Mouse (Mus musculus) liver, embryonic 14.5 days (tissue): Measurements from ENCODE around the gene Med11. TPM values are rescaled to one million over a fixed set of nuclear protein-coding genes. Genes with fewer than 3 reads are reported as not detected.
A peak's percentile ranks its signal among the peaks of the same experiment; 100 is the strongest.

Experiments used
- ATAC-seq: fragments of 200-750 bp; cut with Nextera tagmentation; 2 replicates; pipeline ENCODE4 v1.8.0; 2017; ENCODE audit warnings: moderate number of reproducible peaks, mild to moderate bottlenecking, moderate library complexity; ENCODE audit not compliant: insufficient read depth
- DNase-seq, 3 experiments: peaks; one replicate each; pipeline ENCODE4 v3.0.0-alpha.2; 2012 to 2013; ENCODE audit warnings: low read depth in 3 of 3, low spot score in 3 of 3
- H3K27ac ChIP-seq: fragments of 300-500 bp; sonication (generic); 2 replicates; pipeline ENCODE4 v1.5.1; 2014; ENCODE audit warnings: moderate library complexity, mild to moderate bottlenecking, control low read depth, inconsistent platforms
- H3K27me3 ChIP-seq: fragments of 300-500 bp; sonication (generic); 2 replicates; pipeline ENCODE4 v1.6.1; 2014; ENCODE audit warnings: mild to moderate bottlenecking, low read length, moderate library complexity; ENCODE audit not compliant: control insufficient read depth, insufficient read depth
- H3K36me3 ChIP-seq: fragments of 300-500 bp; sonication (generic); replicated peaks from 2 replicates; pipeline ENCODE4 v1.6.1; 2014; ENCODE audit warnings: low read depth; ENCODE audit not compliant: control insufficient read depth, insufficient read depth
- H3K4me1 ChIP-seq, 2 experiments: fragments of 200-500 bp in 1 of 2; fragments of 300-500 bp in 1 of 2; sonication (generic) in 1 of 2; replicated peaks; 2 replicates each; pipeline ENCODE4 v1.6.1; 2012 to 2014; ENCODE audit warnings: antibody characterized with exemption in 1 of 2, inconsistent platforms in 1 of 2, low read length in 1 of 2; ENCODE audit not compliant: control insufficient read depth in 2 of 2, insufficient read depth in 2 of 2
- H3K4me2 ChIP-seq: fragments of 300-500 bp; sonication (generic); 2 replicates; pipeline ENCODE4 v1.6.1; 2014; ENCODE audit warnings: low read depth, mild to moderate bottlenecking, control low read depth, moderate library complexity
- H3K4me3 ChIP-seq, 2 experiments: fragments of 200-500 bp in 1 of 2; fragments of 300-500 bp in 1 of 2; sonication (generic) in 1 of 2; 2 replicates each; pipeline ENCODE4 v1.5.1; 2012 to 2014; ENCODE audit warnings: low read depth in 2 of 2, low read length in 2 of 2, mild to moderate bottlenecking in 2 of 2, control low read depth in 1 of 2, inconsistent platforms in 1 of 2, moderate library complexity in 1 of 2; ENCODE audit not compliant: insufficient read depth in 1 of 2
- H3K9ac ChIP-seq: fragments of 300-500 bp; sonication (generic); replicated peaks from 2 replicates; pipeline ENCODE4 v1.6.1; 2014; ENCODE audit warnings: mild to moderate bottlenecking, control low read depth, moderate library complexity
- H3K9me3 ChIP-seq: fragments of 300-500 bp; sonication (generic); 2 replicates; pipeline ENCODE4 v1.6.1; 2016; ENCODE audit warnings: low read length, mixed read lengths; ENCODE audit not compliant: control insufficient read depth
- CTCF ChIP-seq: IDR thresholded peaks from 2 replicates; pipeline ENCODE4 v1.5.1; 2016; ENCODE audit warnings: antibody characterized with exemption, low read depth, control low read depth
- EP300 ChIP-seq: IDR thresholded peaks from 2 replicates; pipeline ENCODE4 v1.6.1; 2016; ENCODE audit warnings: antibody characterized with exemption, low read depth
- whole genome bisulfite sequencing: fragments of 180-500 bp; shearing (Covaris S2); extraction: QIAGEN DNeasy Blood & Tissue Kit; methylation state at CpG from one replicate; pipeline ENCODE4 v1.1.7; 2014; ENCODE audit not compliant: insufficient replicate concordance; 5-methylcytosine and 5-hydroxymethylcytosine counted together
- polyA plus RNA-seq, 2 experiments: library from polyadenylated mRNA; depleted of rRNA in 1 of 2; stranded (reverse) in 1 of 2; unstranded in 1 of 2; fragments of >200 nt; fragmentation: Nextera tagmentation in 1 of 2; extraction: Ambion mirVana in 1 of 2; gene quantifications; 2 replicates each; pipeline versions ENCODE4 v1.2.1 to v1.2.3; 2012 to 2014

Gene Med11
- polyA plus RNA-seq, 2 experiments, result 11.9 to 17.0 TPM

DNA sequence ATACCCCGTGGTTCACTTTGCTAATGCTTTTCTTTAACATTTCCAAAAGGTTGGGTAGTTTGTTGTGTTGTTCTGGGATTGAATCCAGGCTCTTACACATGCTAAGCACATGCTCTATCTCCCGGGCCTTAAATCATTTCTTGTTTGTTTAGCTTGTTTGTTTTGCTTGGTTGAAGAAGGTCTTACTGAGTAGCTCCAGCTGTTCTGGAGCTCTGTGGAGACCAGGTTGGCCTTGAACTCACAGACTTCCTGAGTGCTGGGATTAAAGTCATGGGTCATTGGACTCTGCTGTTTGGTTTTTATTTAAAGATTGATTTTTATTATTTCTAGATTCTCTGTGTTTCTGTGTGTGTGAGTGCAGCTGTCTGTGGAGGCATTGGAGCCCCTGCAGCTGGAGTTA lies 33.8 kb downstream of the Med11 start:
- no peaks in the 10 kb centered on the region for H3K36me3 ChIP-seq
- H3K27ac ChIP-seq, result no peak overlapping the region
- no peaks in the 10 kb centered on the region for H3K9me3 ChIP-seq
- TF ChIP-seq EP300, result no peak
- no peak for TF ChIP-seq CTCF
- no peak overlapping the region for H3K4me2 ChIP-seq
- H3K27me3 ChIP-seq, result no peaks in the 10 kb centered on the region
- DNase-seq, result no peak
- no peak for ATAC-seq
- no peaks in the 10 kb centered on the region for H3K4me1 ChIP-seq
- no peak overlapping the region for H3K4me3 ChIP-seq
- WGBS, result 40% methylated on average over 2 of the region's 2 CpGs
- H3K9ac ChIP-seq, result no peak overlapping the region

DNA sequence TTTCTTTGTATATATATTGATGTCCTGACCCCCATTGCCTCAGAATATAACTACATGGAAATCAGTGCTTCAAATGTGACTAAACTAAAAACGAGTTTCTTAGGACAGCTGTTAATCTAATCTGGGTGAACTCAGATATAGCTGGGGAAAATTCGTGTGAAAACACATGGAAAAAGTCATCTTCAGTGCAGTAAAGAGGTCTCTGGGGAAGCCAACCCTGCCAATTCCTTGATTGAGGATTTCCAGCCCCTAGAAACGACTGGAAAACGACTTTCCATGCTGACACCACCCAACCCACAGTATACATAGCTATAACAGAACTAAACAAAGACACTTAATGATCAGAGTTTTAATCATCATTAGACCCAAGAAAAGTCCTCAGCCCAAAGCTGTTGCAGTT lies 36.1 kb downstream of the Med11 start:
- 24% methylated on average over 4 of the region's 4 CpGs for WGBS
- no peaks in the 10 kb centered on the region for H3K9me3 ChIP-seq
- no peaks in the 10 kb centered on the region for H3K27me3 ChIP-seq
- H3K9ac ChIP-seq, result no peak overlapping the region
- no peaks in the 10 kb centered on the region for H3K36me3 ChIP-seq
- no peaks in the 10 kb centered on the region for H3K4me1 ChIP-seq
- DNase-seq, result no peak
- H3K4me3 ChIP-seq, result no peak overlapping the region
- ATAC-seq, result no peak
- TF ChIP-seq EP300 (no peak), CTCF (no peak)
- H3K27ac ChIP-seq, result no peak overlapping the region
- no peak overlapping the region for H3K4me2 ChIP-seq

- Histone ChIP-seq H3K9ac (no peak overlapping the region), H3K9me3 (no peaks in the 10 kb centered on the region), H3K4me3 (no peak overlapping the region), H3K27me3 (no peaks in the 10 kb centered on the region), H3K36me3 (no peaks in the 10 kb centered on the region), H3K4me2 (no peak overlapping the region), H3K27ac (no peak overlapping the region), H3K4me1 (no peaks in the 10 kb centered on the region)
- TF ChIP-seq EP300, result no peak
- no peak for TF ChIP-seq CTCF
- DNase-seq (no peak), ATAC-seq (no peak)
- 47% methylated on average over 3 of the region's 3 CpGs for WGBS
These were observed 37.4 kb downstream of the Med11 start for GRCm38 (mm10) chr11:70489138-70489537.

- ATAC-seq (no peak), DNase-seq (peak in 1 of 3 experiments; percentile 7)
- Histone ChIP-seq H3K4me1 (no peaks in the 10 kb centered on the region), H3K9me3 (no peaks in the 10 kb centered on the region), H3K27ac (no peak overlapping the region), H3K9ac (no peak overlapping the region), H3K27me3 (no peaks in the 10 kb centered on the region), H3K4me2 (no peak overlapping the region), H3K36me3 (no peaks in the 10 kb centered on the region), H3K4me3 (no peak overlapping the region)
- 13% methylated on average over 6 of the region's 6 CpGs for WGBS
- TF ChIP-seq CTCF, result no peak
- TF ChIP-seq EP300, result no peak
These were observed 38.0 kb downstream of the Med11 start for GRCm38 (mm10) chr11:70489684-70490083.

DNA sequence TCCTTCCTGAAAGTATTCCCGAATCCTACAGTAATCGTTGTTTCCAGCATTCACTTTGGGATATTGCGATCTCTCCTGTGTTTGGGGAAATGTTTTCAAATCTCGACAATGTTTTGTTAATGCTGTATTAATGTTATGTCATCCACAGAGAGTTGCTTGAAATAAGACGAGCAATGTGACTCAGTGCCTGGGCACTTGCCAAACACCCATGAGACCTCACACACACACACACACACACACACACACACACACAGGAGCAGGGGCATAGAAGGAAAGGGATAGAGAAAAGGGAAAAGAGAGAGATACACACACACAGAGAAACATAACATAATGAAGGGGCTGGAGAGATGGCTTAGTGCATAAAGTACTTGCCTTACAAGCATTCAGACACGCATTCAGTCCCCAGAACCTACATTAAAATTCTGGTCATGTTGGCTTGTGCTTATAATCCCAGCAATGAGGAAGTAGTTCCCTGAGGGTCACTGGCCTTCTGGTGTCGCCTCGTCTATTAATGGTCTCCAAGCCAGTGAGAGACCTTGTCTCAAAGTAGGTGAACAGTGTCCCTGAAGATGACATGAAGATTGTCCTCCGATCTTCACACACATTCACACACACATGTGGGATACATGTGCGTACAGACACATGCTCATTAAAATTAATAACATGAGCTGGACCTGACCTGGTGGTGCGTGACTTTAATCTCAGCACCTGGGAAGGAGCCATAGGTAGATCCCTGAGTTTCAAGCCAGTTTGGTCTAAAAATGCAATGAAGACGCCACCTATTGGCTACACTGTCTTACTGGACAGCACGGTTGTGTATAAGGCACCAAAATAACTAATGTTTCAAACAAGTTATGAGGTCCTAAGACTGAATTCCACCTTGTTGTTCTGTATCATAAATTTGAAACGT lies 48.1 kb downstream of the Med11 start:
- no peaks in the 10 kb centered on the region for H3K27me3 ChIP-seq
- no peak for DNase-seq
- TF ChIP-seq CTCF (peak; percentile 35; the same call in 1 of the 2 replicates), EP300 (no peak)
- no peak overlapping the region for H3K9ac ChIP-seq
- peaks cover 0 to 4% of the 10 kb centered on the region in 2 experiments; a peak in 2 of 4 replicates for H3K4me1 ChIP-seq
- no peak overlapping the region for H3K27ac ChIP-seq
- no peaks in the 10 kb centered on the region for H3K9me3 ChIP-seq
- no peak for ATAC-seq
- no peak overlapping the region for H3K4me2 ChIP-seq
- H3K36me3 ChIP-seq, result no peaks in the 10 kb centered on the region
- WGBS, result 52% methylated on average over 14 of the region's 14 CpGs
- H3K4me3 ChIP-seq, result no peak overlapping the region
